Mouse (Mus musculus) G1E (cell line): ENCODE data around the gene Kmt5b.

Source experiments
- CTCF ChIP-seq: IDR thresholded peaks from 2 replicates; pipeline ENCODE4 v1.5.1; 2012; ENCODE audit warnings: low read depth, low read length, inconsistent platforms, mixed read lengths
- GATA2 ChIP-seq: IDR thresholded peaks from 2 replicates; pipeline ENCODE4 v1.6.1; 2012; ENCODE audit warnings: low read depth, low read length, inconsistent platforms, borderline replicate concordance
- TAL1 ChIP-seq: conservative IDR thresholded peaks from 2 replicates; pipeline ENCODE4 v1.6.1; 2012; ENCODE audit warnings: low read depth, low read length, inconsistent platforms, mixed read lengths

- TF ChIP-seq CTCF (no peak), GATA2 (no peak), TAL1 (no peak)
Measured at GRCm38 (mm10) chr19:3769533-3769932, 2.3 kb downstream of the Kmt5b start.
